Mouse (Mus musculus): ENCODE measurements around the gene Rapsn. TPM values are rescaled to one million over a fixed set of nuclear protein-coding genes. Genes with fewer than 3 reads are reported as not detected.

Gene Rapsn
- polyA plus RNA-seq, 1 experiment from 2014 or later, result 0.74 TPM

DNA sequence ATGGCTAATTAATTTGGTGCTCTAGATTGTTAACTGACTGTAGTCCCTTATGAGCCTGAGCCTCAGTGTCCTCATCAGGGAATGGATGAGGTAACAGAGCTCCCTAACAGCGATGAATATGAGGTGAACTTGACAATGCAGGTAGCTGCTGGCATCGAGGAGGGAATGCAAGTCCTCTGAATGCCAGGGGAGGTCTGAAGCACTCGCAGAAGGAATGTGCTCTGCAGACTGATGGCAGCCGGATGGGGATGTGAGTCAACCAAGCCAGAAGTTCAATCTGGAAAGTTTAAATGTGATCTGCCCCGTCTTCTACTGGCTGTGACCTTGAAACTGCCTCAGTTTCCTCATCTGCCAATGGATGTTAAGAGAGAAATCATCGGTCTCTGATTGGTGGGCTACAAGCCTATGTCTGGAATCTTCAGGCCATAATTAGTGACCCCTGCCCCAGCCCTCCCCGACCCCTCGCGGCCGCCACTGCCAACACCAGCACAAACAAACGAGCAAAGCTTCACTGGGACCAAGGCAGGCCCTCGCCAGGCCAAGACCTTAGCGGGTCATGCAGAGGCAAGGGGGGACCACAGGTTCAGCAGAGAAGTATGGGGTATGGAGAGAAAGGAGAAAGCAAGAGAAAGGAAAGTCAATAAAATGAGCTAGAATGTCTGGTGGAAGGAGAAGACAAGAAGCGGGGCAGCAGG lies 34.0 kb downstream of the Rapsn start:
- H3K27me3 ChIP-seq (ENCODE audit: control insufficient read depth, insufficient read depth, low read length), result no peaks in the 10 kb centered on the region
- ATAC-seq (ENCODE audit: low FRiP score, low TSS enrichment), result peak; percentile 5; the same call in 1 of the 2 replicates
- peak overlapping the region; percentile 67 for H3K4me3 ChIP-seq (ENCODE audit: low read length)
- H3K4me2 ChIP-seq (replicated peaks; ENCODE audit: low read depth, low read length), result peak overlapping the region; percentile 72
- peaks cover 8% of the 10 kb centered on the region; the same call in 1 of the 2 replicates for H3K36me3 ChIP-seq (ENCODE audit: control insufficient read depth, insufficient read depth, low read length)
- H3K9me3 ChIP-seq (ENCODE audit: control insufficient read depth, low read length), result no peaks in the 10 kb centered on the region
- peak overlapping the region; percentile 69 for H3K9ac ChIP-seq (ENCODE audit: low read depth, low read length)
- peaks cover 7% of the 10 kb centered on the region; the same call in 1 of the 2 replicates for H3K4me1 ChIP-seq (ENCODE audit: control insufficient read depth, insufficient read depth, low read length)
- peak overlapping the region; percentile 79 for H3K27ac ChIP-seq (ENCODE audit: low read depth, low read length)
- 6% methylated on average over 14 of the region's 14 CpGs for WGBS

DNA sequence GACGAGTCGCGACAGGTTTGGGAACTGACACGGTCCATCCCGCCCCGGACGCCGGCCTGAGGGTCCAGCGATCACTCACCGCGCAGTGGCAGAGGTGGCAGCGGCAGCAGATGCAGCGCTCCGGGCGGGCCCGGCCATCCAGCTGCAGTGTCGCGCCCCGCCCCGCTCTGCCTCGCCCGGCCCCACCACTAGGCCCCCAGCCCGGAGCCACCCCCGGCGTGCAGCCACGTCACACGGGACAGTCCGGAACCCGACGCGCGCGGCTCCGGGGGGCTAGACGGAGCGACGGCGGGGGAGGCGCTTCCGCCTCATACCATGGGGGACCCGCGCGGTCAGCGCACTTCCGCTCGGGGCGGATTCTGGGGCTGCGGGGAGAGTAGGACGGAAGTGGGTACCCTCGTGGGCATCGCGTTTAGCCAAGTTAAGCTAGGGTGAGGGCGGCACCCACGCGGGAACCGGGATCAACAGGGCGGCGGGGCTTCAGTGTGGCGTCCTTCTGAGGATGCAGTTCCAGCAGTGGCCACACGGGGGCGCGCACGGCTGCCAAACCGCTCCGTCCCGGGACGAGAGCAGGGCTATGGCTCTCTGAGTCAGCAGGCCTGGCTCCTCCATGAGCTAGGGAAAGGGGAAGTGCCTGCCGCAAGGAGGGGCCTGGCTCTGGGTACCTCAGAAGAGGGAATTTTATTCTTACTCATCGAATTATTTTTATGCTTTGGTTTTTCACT lies 34.8 kb downstream of the Rapsn start, which contains the start of gene Slc39a13:
Gene Slc39a13, minus strand, starts transcription at position 342 of the 725 bp plus-strand sequence.
- H3K9ac ChIP-seq (ENCODE audit: low read depth, low read length), result peak within 1 kb of the TSS; percentile 69
- peaks cover 7% of the 10 kb centered on the region; the same call in 1 of the 2 replicates for H3K36me3 ChIP-seq (ENCODE audit: control insufficient read depth, insufficient read depth, low read length)
- under 1% methylated on average over 66 of the region's 69 CpGs for WGBS
- peak within 1 kb of the TSS; percentile 79 for H3K27ac ChIP-seq (ENCODE audit: low read depth, low read length)
- H3K27me3 ChIP-seq (ENCODE audit: control insufficient read depth, insufficient read depth, low read length), result no peaks in the 10 kb centered on the region
- peak within 1 kb of the TSS; percentile 67 for H3K4me3 ChIP-seq (ENCODE audit: low read length)
- peak within 1 kb of the TSS; percentile 72 for H3K4me2 ChIP-seq (replicated peaks; ENCODE audit: low read depth, low read length)
- peak; percentile 97 for ATAC-seq (ENCODE audit: low FRiP score, low TSS enrichment)
- no peaks in the 10 kb centered on the region for H3K9me3 ChIP-seq (ENCODE audit: control insufficient read depth, low read length)
- peaks cover 7% of the 10 kb centered on the region; the same call in 1 of the 2 replicates for H3K4me1 ChIP-seq (ENCODE audit: control insufficient read depth, insufficient read depth, low read length)

DNA sequence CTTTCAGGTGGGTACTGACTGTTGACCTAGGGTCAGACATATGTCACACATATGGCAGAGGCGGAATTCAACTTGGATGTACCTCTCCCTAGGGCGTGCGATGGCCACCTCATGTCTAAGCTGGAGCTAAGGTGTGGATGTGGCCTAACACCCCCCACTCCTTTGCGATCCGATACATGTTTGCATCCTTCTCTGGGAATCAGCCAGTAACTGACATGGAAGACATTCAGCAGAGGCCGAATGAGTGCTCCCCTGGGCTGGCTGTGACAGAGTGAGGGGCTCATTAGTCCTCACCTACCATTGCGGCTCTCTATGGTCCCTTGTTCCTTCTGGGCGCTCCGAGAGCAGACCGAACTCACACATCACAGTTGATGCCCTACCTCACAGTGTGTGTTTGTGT lies 35.6 kb downstream of the Rapsn start:
- 89% methylated on average over 10 of the region's 10 CpGs for WGBS
- H3K27ac ChIP-seq (ENCODE audit: low read depth, low read length), result peak overlapping the region; percentile 79; the same call in 1 of the 2 replicates
- H3K4me2 ChIP-seq (replicated peaks; ENCODE audit: low read depth, low read length), result peak overlapping the region; percentile 72
- H3K4me3 ChIP-seq (ENCODE audit: low read length), result peak overlapping the region; percentile 67; the same call in 1 of the 2 replicates
- peaks cover 7% of the 10 kb centered on the region; the same call in 1 of the 2 replicates for H3K4me1 ChIP-seq (ENCODE audit: control insufficient read depth, insufficient read depth, low read length)
- no peak for ATAC-seq (ENCODE audit: low FRiP score, low TSS enrichment)
- H3K36me3 ChIP-seq (ENCODE audit: control insufficient read depth, insufficient read depth, low read length), result peaks cover 7% of the 10 kb centered on the region; the same call in 1 of the 2 replicates
- no peaks in the 10 kb centered on the region for H3K9me3 ChIP-seq (ENCODE audit: control insufficient read depth, low read length)
- H3K27me3 ChIP-seq (ENCODE audit: control insufficient read depth, insufficient read depth, low read length), result no peaks in the 10 kb centered on the region
- peak overlapping the region; percentile 69; the same call in 1 of the 2 replicates for H3K9ac ChIP-seq (ENCODE audit: low read depth, low read length)

DNA sequence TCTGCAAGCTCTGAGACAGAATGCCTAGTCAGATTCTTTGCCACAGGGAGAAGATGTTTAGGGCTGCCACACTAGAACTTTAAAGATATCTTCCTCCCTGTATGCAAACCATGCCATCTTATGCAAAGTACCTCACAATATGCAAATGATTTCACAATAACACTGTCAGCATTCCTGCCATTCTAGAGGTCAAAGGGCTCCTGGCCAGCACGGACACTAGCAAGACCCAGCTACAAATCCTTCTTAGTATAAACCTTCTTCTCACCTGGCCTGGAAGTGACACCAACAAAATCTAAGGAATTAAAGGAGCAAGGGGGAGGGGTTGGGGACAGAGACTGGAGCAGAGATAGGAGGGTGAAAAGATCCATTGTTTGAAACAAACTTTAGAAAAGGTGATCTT lies 36.7 kb downstream of the Rapsn start:
- Histone ChIP-seq H3K4me3 (ENCODE audit: low read length) (no peak overlapping the region), H3K27me3 (ENCODE audit: control insufficient read depth, insufficient read depth, low read length) (no peaks in the 10 kb centered on the region), H3K9me3 (ENCODE audit: control insufficient read depth, low read length) (no peaks in the 10 kb centered on the region), H3K4me2 (replicated peaks; ENCODE audit: low read depth, low read length) (no peak overlapping the region), H3K27ac (ENCODE audit: low read depth, low read length) (no peak overlapping the region), H3K4me1 (ENCODE audit: control insufficient read depth, insufficient read depth, low read length) (peaks cover 7% of the 10 kb centered on the region; the same call in 1 of the 2 replicates), H3K9ac (ENCODE audit: low read depth, low read length) (no peak overlapping the region), H3K36me3 (ENCODE audit: control insufficient read depth, insufficient read depth, low read length) (0 out of 2 replicates have a peak, but pooled peaks cover 2% of the 10 kb centered on the region)
- ATAC-seq (ENCODE audit: low FRiP score, low TSS enrichment), result no peak
- 27% methylated on average over 1 of the region's 1 CpGs for WGBS

DNA sequence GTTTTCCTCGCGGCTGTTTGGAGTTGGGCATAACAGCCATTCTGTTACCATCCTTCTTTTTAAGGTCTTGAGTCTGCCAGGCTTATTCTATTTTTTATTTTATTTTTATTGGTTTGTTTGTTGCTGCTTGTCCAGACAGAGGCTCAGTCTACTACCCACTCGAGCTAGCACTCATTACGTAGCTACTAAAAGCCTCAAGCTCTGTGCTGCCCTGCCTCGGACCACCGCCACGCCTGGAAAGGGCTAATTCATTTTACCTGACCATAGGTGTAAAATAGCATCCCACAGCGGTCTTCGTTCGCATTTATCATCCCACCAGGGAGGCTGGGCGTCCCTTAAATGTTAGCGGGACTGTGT lies 42.5 kb downstream of the Rapsn start:
- Histone ChIP-seq H3K4me3 (ENCODE audit: low read length) (peak overlapping the region; percentile 52), H3K27me3 (ENCODE audit: control insufficient read depth, insufficient read depth, low read length) (no peaks in the 10 kb centered on the region), H3K9me3 (ENCODE audit: control insufficient read depth, low read length) (no peaks in the 10 kb centered on the region), H3K27ac (ENCODE audit: low read depth, low read length) (no peak overlapping the region), H3K36me3 (ENCODE audit: control insufficient read depth, insufficient read depth, low read length) (no peaks in the 10 kb centered on the region), H3K4me2 (replicated peaks; ENCODE audit: low read depth, low read length) (peak overlapping the region; percentile 94), H3K4me1 (ENCODE audit: control insufficient read depth, insufficient read depth, low read length) (peaks cover 11% of the 10 kb centered on the region), H3K9ac (ENCODE audit: low read depth, low read length) (peak overlapping the region; percentile 73)
- 0 out of 2 replicates have a peak, but pooled peaks have one; percentile 5 for ATAC-seq (ENCODE audit: low FRiP score, low TSS enrichment)
- WGBS, result 18% methylated on average over 12 of the region's 12 CpGs

DNA sequence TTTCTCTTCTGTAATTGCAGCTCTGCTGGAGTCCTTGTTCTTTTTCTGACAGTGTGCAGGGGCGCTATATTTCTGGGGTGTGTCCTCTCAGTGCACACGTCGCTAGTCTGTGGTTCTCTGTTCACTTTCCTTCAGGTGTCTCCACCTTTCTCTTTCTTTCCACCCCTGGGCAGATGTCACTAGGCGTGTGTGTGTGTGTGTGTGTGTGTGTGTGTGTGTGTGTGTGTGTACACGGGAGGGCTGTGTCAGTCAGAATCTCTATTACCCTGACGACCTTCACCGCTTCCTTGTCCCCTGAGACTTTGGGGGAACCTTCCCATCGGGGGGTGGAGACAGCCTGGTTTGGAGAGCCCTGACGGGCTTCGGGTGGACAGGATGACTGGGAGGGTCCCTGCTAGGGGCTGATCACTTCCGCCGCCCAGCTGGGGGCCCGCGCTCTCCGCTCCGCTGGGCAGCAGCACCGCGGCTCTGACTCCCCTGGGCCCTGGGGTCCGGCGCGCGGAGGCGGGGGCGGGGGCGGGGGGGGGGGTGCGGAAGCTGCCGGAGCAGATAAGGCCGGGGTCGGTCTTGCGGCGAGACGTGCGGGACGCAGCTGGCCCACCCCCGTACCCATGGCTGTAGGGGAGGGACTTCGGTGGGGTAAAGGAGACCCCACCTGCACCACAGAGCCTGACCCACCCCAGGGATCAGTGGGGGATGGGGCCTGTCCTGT lies 43.0 kb downstream of the Rapsn start:
- Histone ChIP-seq H3K36me3 (ENCODE audit: control insufficient read depth, insufficient read depth, low read length) (no peaks in the 10 kb centered on the region), H3K4me1 (ENCODE audit: control insufficient read depth, insufficient read depth, low read length) (peaks cover 11% of the 10 kb centered on the region), H3K4me2 (replicated peaks; ENCODE audit: low read depth, low read length) (peak overlapping the region; percentile 94), H3K27ac (ENCODE audit: low read depth, low read length) (no peak overlapping the region), H3K27me3 (ENCODE audit: control insufficient read depth, insufficient read depth, low read length) (no peaks in the 10 kb centered on the region), H3K9ac (ENCODE audit: low read depth, low read length) (peak overlapping the region; percentile 73), H3K4me3 (ENCODE audit: low read length) (peak overlapping the region; percentile 52), H3K9me3 (ENCODE audit: control insufficient read depth, low read length) (no peaks in the 10 kb centered on the region)
- peak; percentile 89 for ATAC-seq (ENCODE audit: low FRiP score, low TSS enrichment)
- WGBS, result under 1% methylated on average over 29 of the region's 36 CpGs

DNA sequence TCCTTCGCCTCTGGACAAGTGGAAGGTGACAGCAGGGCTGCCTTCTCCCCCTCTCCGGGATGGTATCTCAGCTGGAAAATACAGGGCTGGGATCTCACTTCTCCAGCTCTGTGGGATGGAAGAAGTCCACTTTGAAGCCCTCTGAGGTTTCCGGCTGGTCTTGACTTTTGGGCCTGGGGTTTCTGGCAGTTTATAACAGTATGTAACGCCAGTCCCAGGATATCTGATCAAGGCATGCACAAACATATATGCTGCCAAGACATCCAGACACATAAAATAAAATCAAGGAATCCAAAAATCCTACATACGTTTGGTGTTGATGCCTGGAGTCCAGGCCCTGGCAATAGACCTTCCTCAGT lies 43.6 kb downstream of the Rapsn start:
- WGBS, result 16% methylated on average over 5 of the region's 5 CpGs

DNA sequence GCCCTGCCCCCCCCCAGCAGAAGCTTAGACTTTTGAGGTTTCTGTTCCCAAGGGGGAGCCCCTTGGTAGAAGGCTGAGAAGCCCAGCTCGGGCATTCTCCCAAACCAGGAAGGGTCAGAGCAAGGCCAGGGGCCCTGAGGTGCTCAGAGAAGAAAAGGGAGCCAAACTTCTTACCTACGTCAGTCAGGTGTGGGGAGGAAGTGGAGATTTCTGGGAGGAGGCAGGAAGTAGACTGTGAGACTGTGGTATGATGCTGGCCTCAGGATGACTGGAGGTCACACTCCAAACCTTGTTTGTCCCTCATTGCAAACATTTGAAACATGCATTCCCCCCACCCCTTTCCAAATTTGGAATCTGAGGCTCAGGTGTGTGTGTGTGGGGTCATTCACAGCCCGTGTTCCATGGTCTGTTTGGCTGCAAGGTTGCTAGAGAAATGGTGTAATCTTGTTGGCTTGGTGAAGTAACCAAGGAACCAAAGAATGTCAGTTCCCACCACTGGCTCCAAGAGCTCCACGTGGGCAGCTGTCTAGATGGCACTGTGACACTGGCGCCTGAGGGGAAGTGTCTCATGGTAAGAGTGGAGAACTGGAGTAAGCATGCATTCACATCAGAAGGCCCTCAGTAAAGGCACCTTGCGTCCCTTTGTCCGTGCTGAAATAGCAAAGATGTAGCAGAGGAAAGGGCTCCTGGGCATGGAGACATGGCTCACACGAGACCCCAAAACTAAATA lies 45.5 kb downstream of the Rapsn start:
- H3K27me3 ChIP-seq (ENCODE audit: control insufficient read depth, insufficient read depth, low read length), result no peaks in the 10 kb centered on the region
- no peaks in the 10 kb centered on the region for H3K9me3 ChIP-seq (ENCODE audit: control insufficient read depth, low read length)
- 82% methylated on average over 8 of the region's 8 CpGs for WGBS
- no peaks in the 10 kb centered on the region for H3K36me3 ChIP-seq (ENCODE audit: control insufficient read depth, insufficient read depth, low read length)
- no peak overlapping the region for H3K27ac ChIP-seq (ENCODE audit: low read depth, low read length)
- H3K9ac ChIP-seq (ENCODE audit: low read depth, low read length), result no peak overlapping the region
- no peak overlapping the region for H3K4me2 ChIP-seq (replicated peaks; ENCODE audit: low read depth, low read length)
- ATAC-seq (ENCODE audit: low FRiP score, low TSS enrichment), result no peak
- H3K4me3 ChIP-seq (ENCODE audit: low read length), result no peak overlapping the region
- H3K4me1 ChIP-seq (ENCODE audit: control insufficient read depth, insufficient read depth, low read length), result peaks cover 11% of the 10 kb centered on the region

More for the DNA sequence above, 43.6 kb downstream of the Rapsn start:
- H3K27me3 ChIP-seq (ENCODE audit: control insufficient read depth, insufficient read depth, low read length), result no peaks in the 10 kb centered on the region
- H3K9me3 ChIP-seq (ENCODE audit: control insufficient read depth, low read length), result no peaks in the 10 kb centered on the region
- H3K36me3 ChIP-seq (ENCODE audit: control insufficient read depth, insufficient read depth, low read length), result no peaks in the 10 kb centered on the region
- peak overlapping the region; percentile 52 for H3K4me3 ChIP-seq (ENCODE audit: low read length)
- peaks cover 11% of the 10 kb centered on the region for H3K4me1 ChIP-seq (ENCODE audit: control insufficient read depth, insufficient read depth, low read length)
- no peak for ATAC-seq (ENCODE audit: low FRiP score, low TSS enrichment)
- H3K9ac ChIP-seq (ENCODE audit: low read depth, low read length), result peak overlapping the region; percentile 73
- H3K4me2 ChIP-seq (replicated peaks; ENCODE audit: low read depth, low read length), result peak overlapping the region; percentile 94
- no peak overlapping the region for H3K27ac ChIP-seq (ENCODE audit: low read depth, low read length)
